Mouse (Mus musculus): Measurements from ENCODE around the gene Foxc2. TPM values are rescaled to one million over a fixed set of nuclear protein-coding genes. Genes with fewer than 3 reads are reported as not detected.
"Not testable (repeated sequence)": the region's sequence is repeated elsewhere in the genome, so short reads cannot be mapped to it uniquely, and the experiment has no call there.

Foxc2 gene
- polyA plus RNA-seq, 1 experiment from 2014 or later, result 4.2 TPM

DNA sequence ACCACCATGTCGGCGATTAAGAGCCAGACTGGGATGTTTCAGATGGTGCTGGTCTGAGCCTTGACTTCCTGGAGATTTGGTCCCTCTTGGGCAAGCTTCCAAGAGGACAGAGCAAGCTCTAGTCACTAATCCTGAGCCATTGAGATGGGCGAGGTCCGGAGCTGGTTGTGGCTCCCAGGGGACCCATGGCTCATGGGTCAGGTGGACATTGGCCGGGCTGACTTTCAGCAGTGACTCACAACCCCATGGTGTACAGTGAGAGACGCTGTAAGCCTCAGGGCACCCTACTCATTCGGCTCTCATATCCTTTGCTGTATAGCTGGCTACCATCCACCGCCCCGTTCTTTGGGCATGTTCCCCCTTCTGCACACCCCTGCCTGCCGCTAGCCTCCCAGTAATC is 18.1 kb downstream of the Foxc2 start:
- DNase-seq (ENCODE audit: low spot score), result no peak
- Histone ChIP-seq H3K36me3 (ENCODE audit: control insufficient read depth, insufficient read depth, low read length) (no peaks in the 10 kb centered on the region), H3K9ac (ENCODE audit: low read length) (no peak overlapping the region), H3K4me2 (ENCODE audit: low read depth, severe bottlenecking) (no peak overlapping the region), H3K4me3 (ENCODE audit: low read depth, low read length) (no peak overlapping the region), H3K27me3 (ENCODE audit: control insufficient read depth, insufficient read depth, low read length) (peaks cover 22% of the 10 kb centered on the region), H3K27ac (replicated peaks; ENCODE audit: low read depth, low read length) (no peak overlapping the region), H3K4me1 (ENCODE audit: control insufficient read depth, insufficient read depth, low read length) (no peaks in the 10 kb centered on the region), H3K9me3 (ENCODE audit: control insufficient read depth, low read length) (no peaks in the 10 kb centered on the region; the same call in 1 of the 2 replicates)
- no peak for ATAC-seq (ENCODE audit: insufficient number of reproducible peaks, low FRiP score, low TSS enrichment, low read depth)
- WGBS, result 88% methylated on average over 10 of the region's 10 CpGs

DNA sequence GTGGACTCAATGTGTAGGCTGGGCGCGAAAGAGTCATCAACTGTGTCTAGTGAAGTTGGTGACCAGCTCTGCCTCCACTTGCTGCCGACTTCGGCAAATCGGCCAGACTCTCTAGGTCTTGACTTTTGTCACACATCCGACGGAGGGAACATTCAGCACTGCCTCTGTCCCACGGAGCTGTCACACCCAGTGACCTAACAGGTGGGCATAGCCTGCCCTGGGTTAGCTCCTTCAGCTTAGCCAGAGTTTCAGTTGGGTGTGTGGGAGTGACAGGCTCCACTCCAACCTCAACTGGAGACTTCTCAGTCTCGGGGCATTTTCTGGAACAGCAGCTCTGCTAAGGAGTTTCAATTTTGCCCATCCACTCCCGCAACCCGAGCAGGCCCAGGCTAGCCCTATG is 18.5 kb downstream of the Foxc2 start:
- no peak for DNase-seq (ENCODE audit: low spot score)
- Histone ChIP-seq H3K9me3 (ENCODE audit: control insufficient read depth, low read length) (no peaks in the 10 kb centered on the region; the same call in 1 of the 2 replicates), H3K9ac (ENCODE audit: low read length) (no peak overlapping the region), H3K4me1 (ENCODE audit: control insufficient read depth, insufficient read depth, low read length) (no peaks in the 10 kb centered on the region), H3K4me3 (ENCODE audit: low read depth, low read length) (no peak overlapping the region), H3K27ac (replicated peaks; ENCODE audit: low read depth, low read length) (no peak overlapping the region), H3K36me3 (ENCODE audit: control insufficient read depth, insufficient read depth, low read length) (no peaks in the 10 kb centered on the region), H3K4me2 (ENCODE audit: low read depth, severe bottlenecking) (no peak overlapping the region), H3K27me3 (ENCODE audit: control insufficient read depth, insufficient read depth, low read length) (peaks cover 18% of the 10 kb centered on the region)
- 83% methylated on average over 11 of the region's 11 CpGs for WGBS
- no peak for ATAC-seq (ENCODE audit: insufficient number of reproducible peaks, low FRiP score, low TSS enrichment, low read depth)

DNA sequence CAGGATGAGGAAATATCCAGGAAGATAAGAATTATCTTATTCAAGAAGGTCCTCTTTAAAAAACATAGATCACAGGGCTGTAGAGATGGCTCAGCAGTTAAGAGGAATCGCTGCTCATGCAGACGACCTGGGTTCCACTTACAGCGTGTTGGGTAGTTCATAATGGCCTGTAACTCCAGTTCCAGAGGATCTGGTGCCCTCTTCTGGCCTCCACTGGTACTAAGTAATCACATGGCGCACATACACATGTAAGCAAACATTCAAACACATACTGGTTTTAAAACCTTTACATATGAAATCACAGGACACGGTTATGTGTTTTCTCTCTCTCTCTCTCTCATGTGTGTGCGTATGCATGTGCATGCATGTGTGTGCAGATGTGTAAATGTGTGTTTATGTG is 20.9 kb downstream of the Foxc2 start:
- Histone ChIP-seq H3K36me3 (ENCODE audit: control insufficient read depth, insufficient read depth, low read length) (no peaks in the 10 kb centered on the region), H3K4me1 (ENCODE audit: control insufficient read depth, insufficient read depth, low read length) (no peaks in the 10 kb centered on the region), H3K27ac (replicated peaks; ENCODE audit: low read depth, low read length) (no peak overlapping the region), H3K9ac (ENCODE audit: low read length) (no peak overlapping the region), H3K4me2 (ENCODE audit: low read depth, severe bottlenecking) (no peak overlapping the region), H3K27me3 (ENCODE audit: control insufficient read depth, insufficient read depth, low read length) (peaks cover 5% of the 10 kb centered on the region; the same call in 1 of the 2 replicates), H3K4me3 (ENCODE audit: low read depth, low read length) (no peak overlapping the region), H3K9me3 (ENCODE audit: control insufficient read depth, low read length) (no peaks in the 10 kb centered on the region; the same call in 1 of the 2 replicates)
- ATAC-seq (ENCODE audit: insufficient number of reproducible peaks, low FRiP score, low TSS enrichment, low read depth), result no peak
- WGBS, result 93% methylated on average over 6 of the region's 6 CpGs
- DNase-seq (ENCODE audit: low spot score), result no peak

DNA sequence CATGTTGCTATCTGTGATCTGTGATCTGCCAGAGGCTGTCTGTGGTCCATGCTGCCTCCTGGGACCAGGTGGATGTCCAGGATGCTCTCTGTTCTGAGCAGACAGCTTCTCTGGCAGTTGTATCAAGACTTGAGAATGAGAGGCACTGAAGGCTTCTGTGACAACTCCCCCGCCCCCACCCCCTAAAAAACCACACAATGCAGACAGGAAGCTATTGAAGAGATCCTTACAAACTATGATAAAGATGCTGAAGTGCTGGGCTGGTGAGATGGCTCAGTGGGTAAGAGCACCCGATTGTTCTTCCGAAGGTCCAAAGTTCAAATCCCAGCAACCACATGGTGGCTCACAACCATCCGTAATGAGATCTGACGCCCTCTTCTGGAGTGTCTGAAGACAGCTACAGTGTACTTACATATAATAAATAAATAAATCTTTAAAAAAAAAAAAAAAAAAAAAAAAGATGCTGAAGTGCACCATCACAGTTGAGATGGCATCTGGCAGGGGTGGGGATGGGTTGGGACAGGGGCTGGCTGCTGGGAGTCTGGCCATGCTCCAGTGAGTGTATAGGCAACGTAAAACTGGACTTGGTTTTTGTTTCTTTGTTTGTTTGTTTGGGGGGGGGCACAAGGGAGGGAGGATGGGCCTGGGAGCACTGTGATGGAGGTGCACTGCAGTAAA is 29.6 kb downstream of the Foxc2 start:
- H3K9me3 ChIP-seq (ENCODE audit: control insufficient read depth, low read length); H3K27ac ChIP-seq (replicated peaks; ENCODE audit: low read depth, low read length); H3K9ac ChIP-seq (ENCODE audit: low read length); H3K4me1 ChIP-seq (ENCODE audit: control insufficient read depth, insufficient read depth, low read length); H3K27me3 ChIP-seq (ENCODE audit: control insufficient read depth, insufficient read depth, low read length); H3K4me2 ChIP-seq (ENCODE audit: low read depth, severe bottlenecking); ATAC-seq (ENCODE audit: insufficient number of reproducible peaks, low FRiP score, low TSS enrichment, low read depth); H3K36me3 ChIP-seq (ENCODE audit: control insufficient read depth, insufficient read depth, low read length); DNase-seq (ENCODE audit: low spot score); H3K4me3 ChIP-seq (ENCODE audit: low read depth, low read length): not testable (repeated sequence)
- WGBS, result 78% methylated on average over 4 of the region's 6 CpGs

DNA sequence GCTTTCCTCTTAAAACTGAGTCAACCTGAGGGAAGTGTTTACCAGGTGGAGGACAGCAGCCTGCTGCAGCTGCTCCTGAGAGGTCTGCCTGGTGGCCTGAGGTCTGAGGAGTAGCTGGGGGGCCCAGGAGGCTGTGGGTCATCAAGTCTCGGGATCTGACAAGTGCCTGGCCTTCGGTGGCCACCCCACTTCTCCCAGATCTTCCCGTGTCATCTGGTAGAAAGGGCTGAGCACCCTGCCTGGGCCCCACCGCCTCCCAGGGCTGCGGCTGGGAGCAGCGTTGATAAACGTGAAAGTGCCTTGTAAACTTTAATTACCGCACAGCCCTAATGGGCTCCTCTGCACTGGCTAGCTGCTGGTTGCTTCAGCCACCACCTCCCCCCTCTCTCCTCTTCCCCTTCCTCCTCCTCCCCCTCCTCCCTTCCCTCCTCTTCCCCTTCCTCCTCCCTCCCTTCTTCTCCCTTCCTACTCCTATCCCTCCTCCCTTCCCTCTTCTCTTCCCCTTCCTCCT is 32.7 kb downstream of the Foxc2 start:
- Histone ChIP-seq H3K4me3 (ENCODE audit: low read depth, low read length) (no peak overlapping the region), H3K9ac (ENCODE audit: low read length) (no peak overlapping the region), H3K9me3 (ENCODE audit: control insufficient read depth, low read length) (no peaks in the 10 kb centered on the region), H3K4me2 (ENCODE audit: low read depth, severe bottlenecking) (peak overlapping the region; percentile 28; the same call in 1 of the 2 replicates), H3K4me1 (ENCODE audit: control insufficient read depth, insufficient read depth, low read length) (peaks cover 7% of the 10 kb centered on the region), H3K27me3 (ENCODE audit: control insufficient read depth, insufficient read depth, low read length) (no peaks in the 10 kb centered on the region), H3K36me3 (ENCODE audit: control insufficient read depth, insufficient read depth, low read length) (no peaks in the 10 kb centered on the region), H3K27ac (replicated peaks; ENCODE audit: low read depth, low read length) (no peak overlapping the region)
- ATAC-seq (ENCODE audit: insufficient number of reproducible peaks, low FRiP score, low TSS enrichment, low read depth) (0 out of 2 replicates have a peak, but pooled peaks have one; percentile 39), DNase-seq (ENCODE audit: low spot score) (peak; percentile 64)
- 3% methylated on average over 8 of the region's 8 CpGs for WGBS

DNA sequence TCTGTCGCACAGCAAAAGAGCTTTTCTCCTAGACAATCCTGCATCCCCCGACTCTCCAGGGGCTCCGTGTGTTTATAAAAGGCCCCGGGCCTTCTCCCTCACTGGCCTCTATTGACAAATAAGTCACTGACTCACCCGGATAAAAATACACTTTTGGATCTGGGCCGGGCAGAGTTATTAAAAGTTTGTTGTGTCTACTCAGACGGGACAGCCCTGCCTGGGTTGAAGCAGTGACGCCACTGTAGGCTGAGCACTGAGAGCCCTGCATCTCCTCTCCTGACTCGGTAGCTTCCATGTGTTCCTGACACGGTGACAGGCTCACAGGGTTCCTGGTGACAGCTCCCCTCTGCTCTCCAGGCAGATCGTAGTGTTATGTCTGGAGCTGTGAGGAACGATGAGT is 36.4 kb downstream of the Foxc2 start:
- Histone ChIP-seq H3K4me2 (ENCODE audit: low read depth, severe bottlenecking) (no peak overlapping the region), H3K4me3 (ENCODE audit: low read depth, low read length) (no peak overlapping the region), H3K27ac (replicated peaks; ENCODE audit: low read depth, low read length) (no peak overlapping the region), H3K9me3 (ENCODE audit: control insufficient read depth, low read length) (no peaks in the 10 kb centered on the region), H3K4me1 (ENCODE audit: control insufficient read depth, insufficient read depth, low read length) (peaks cover 7% of the 10 kb centered on the region), H3K36me3 (ENCODE audit: control insufficient read depth, insufficient read depth, low read length) (no peaks in the 10 kb centered on the region), H3K9ac (ENCODE audit: low read length) (no peak overlapping the region), H3K27me3 (ENCODE audit: control insufficient read depth, insufficient read depth, low read length) (0 out of 2 replicates have a peak, but pooled peaks cover 2% of the 10 kb centered on the region)
- 65% methylated on average over 12 of the region's 12 CpGs for whole genome bisulfite sequencing
- no peak for DNase-seq (ENCODE audit: low spot score)
- no peak for ATAC-seq (ENCODE audit: insufficient number of reproducible peaks, low FRiP score, low TSS enrichment, low read depth)

DNA sequence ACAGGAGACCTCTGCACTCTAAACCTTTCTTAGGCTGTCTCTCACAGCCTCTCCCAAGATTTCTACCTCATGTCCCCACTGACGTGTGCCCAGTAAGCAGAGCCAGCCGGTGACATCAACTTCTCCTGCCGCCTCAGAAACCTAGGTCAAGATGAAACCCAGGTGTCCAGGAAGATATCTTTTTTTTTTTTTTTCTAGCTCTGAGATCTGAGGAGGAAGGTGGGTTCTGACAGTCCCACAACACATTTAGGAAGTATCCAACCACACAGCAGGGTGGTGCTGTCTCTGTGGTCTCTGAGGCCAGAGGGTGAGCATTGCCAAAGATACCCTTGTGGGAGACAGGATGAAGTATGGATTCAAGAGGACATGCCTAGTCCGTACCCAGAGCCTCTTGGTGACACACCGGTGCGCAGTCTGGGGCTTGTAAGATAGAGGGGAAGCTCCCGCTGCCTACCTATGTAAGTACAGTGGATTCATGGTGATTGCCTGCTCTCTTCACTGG is 41.1 kb downstream of the Foxc2 start:
- no peaks in the 10 kb centered on the region for H3K9me3 ChIP-seq (ENCODE audit: control insufficient read depth, low read length)
- DNase-seq (ENCODE audit: low spot score) (no peak), ATAC-seq (ENCODE audit: insufficient number of reproducible peaks, low FRiP score, low TSS enrichment, low read depth) (no peak)
- no peak overlapping the region for H3K27ac ChIP-seq (replicated peaks; ENCODE audit: low read depth, low read length)
- no peak overlapping the region for H3K9ac ChIP-seq (ENCODE audit: low read length)
- H3K4me1 ChIP-seq (ENCODE audit: control insufficient read depth, insufficient read depth, low read length), result no peaks in the 10 kb centered on the region
- H3K36me3 ChIP-seq (ENCODE audit: control insufficient read depth, insufficient read depth, low read length), result no peaks in the 10 kb centered on the region
- H3K4me2 ChIP-seq (ENCODE audit: low read depth, severe bottlenecking), result no peak overlapping the region
- H3K27me3 ChIP-seq (ENCODE audit: control insufficient read depth, insufficient read depth, low read length), result 0 out of 2 replicates have a peak, but pooled peaks cover 2% of the 10 kb centered on the region
- H3K4me3 ChIP-seq (ENCODE audit: low read depth, low read length), result no peak overlapping the region
- 90% methylated on average over 7 of the region's 7 CpGs for WGBS

DNA sequence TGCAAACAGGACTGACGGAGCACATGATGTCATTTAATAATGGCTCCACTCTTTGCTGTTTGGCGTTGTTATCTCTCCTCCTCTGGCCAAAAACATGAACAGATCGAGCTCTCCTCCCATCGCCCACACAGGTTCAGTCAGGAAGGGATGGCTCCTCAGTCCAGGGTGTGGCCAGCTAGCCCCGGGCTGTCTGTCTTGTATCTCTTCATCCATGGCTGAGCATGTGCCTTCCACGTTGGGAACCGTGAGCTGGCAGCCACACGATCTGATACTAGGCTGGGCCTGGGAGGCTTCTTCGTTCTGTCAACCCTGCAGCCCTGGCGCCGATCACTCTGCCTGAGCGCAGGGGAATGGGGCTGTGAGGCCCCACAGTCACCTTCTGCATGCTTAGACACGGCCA is 42.8 kb downstream of the Foxc2 start:
- Histone ChIP-seq H3K27ac (replicated peaks; ENCODE audit: low read depth, low read length) (no peak overlapping the region), H3K4me2 (ENCODE audit: low read depth, severe bottlenecking) (no peak overlapping the region), H3K27me3 (ENCODE audit: control insufficient read depth, insufficient read depth, low read length) (0 out of 2 replicates have a peak, but pooled peaks cover 2% of the 10 kb centered on the region), H3K4me1 (ENCODE audit: control insufficient read depth, insufficient read depth, low read length) (0 out of 2 replicates have a peak, but pooled peaks cover 5% of the 10 kb centered on the region), H3K36me3 (ENCODE audit: control insufficient read depth, insufficient read depth, low read length) (no peaks in the 10 kb centered on the region), H3K9me3 (ENCODE audit: control insufficient read depth, low read length) (no peaks in the 10 kb centered on the region), H3K4me3 (ENCODE audit: low read depth, low read length) (no peak overlapping the region), H3K9ac (ENCODE audit: low read length) (no peak overlapping the region)
- WGBS, result 83% methylated on average over 13 of the region's 13 CpGs
- DNase-seq (ENCODE audit: low spot score), result no peak
- no peak for ATAC-seq (ENCODE audit: insufficient number of reproducible peaks, low FRiP score, low TSS enrichment, low read depth)

Measured in limb, embryonic 11.5 days (tissue).